Mouse (Mus musculus): ENCODE results near the gene Prnp. TPM values are rescaled to one million over a fixed set of nuclear protein-coding genes. Genes with fewer than 3 reads are reported as not detected.

The Prnp gene
- total RNA-seq, 2 experiments from 2014 or later = 127 to 135 TPM

- DNase-seq = peak in 1 of 2 experiments; percentile 0
Observed at GRCm38 (mm10) chr2:131948916-131949639, 39.4 kb downstream of the Prnp start.

- peak; percentile 32 to 79 for DNase-seq
Observed at GRCm38 (mm10) chr2:131949767-131950597, 40.3 kb downstream of the Prnp start.

DNA sequence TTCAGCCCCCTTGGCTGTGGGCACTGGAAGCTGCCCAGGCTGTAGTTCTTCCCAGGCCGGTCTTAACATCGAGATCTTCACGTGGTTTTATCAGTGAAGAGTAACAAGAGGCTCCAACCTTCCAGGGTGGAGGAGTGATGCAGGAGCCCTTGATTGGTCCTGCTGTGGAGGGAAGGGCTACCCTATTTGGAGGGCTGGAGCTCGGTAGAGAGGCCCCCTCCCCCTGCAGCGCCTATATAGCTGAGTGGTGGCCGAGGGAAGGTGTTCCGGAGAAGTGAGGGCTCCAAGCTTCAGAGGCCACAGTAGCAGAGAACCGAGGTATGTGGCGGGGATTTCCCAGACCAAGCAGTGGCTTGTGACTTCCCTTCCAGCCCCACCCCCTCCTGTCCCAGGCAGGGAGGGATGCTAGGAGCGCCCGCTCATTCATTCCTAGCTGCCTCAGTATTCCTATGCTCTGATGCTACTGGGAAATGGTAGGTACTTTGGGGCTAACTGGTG, 40.9 kb downstream of the Prnp start, which contains the start of gene Prnd:
Gene Prnd, plus strand, starts transcription at position 264 of the 498 bp plus-strand sequence.
- peak; percentile 6 to 23 for DNase-seq

DNA sequence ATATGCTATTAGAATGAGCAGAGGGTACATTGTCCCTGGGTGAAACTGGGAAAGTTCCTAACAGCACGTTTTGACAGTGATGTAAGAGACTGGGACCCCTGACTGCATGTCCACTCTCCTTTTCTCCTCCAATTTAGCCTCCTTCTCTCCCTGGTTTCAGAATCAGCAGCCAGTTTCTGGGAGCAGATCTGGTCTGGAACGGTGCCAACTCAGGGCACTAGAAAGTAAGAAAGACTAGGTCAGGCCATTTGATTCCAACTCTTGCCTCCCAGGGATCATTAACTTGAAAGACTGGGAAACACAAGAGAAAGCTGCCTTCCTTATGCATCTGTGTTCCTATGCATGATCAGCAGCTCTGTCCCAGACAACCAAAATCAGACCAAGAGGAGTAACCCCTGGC, 42.7 kb downstream of the Prnp start:
- peak in 1 of 2 experiments; percentile 10 for DNase-seq

- peak; percentile 14 to 20 for DNase-seq
Observed at GRCm38 (mm10) chr2:131952961-131953538, 43.3 kb downstream of the Prnp start.

DNA sequence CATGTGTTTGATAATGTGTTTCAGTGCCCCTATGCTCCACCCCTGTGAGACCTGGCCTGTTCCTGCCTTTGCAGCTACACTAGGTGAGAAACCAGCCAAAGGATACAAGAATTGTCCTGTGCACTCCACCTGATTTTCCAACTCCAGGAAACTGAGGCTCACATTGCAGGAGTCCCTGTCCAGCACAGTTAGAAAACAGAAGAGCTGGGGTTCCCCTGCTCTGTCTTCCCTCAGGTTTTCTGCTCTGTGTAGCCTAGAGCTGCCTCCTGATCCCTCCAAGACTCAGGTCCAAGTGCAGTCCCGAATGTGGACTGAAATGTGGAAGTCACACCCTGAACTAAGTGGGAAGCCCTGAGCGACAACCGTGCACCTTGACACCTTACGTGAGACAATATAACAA, 44.0 kb downstream of the Prnp start:
- DNase-seq = peak in 1 of 2 experiments; percentile 4

DNA sequence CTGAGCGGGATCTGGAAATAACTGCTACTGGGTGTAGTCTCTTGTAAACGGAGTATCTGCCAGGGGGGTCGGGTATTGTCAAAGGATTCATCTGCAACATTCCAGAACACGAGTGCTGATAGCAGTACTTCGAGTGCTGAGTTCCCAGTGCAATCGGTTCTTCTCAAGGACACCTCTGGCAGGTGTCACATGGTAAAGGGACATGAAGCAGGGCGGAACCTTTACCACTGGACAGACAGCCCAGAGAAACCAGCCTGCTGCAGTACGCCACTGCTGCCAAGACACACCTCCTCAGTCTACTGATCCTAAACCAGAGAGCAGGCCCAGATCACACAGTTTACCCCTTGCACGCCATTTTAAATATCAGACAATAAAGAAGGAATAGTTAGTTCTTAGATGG, 45.1 kb downstream of the Prnp start:
- DNase-seq = peak; percentile 62 to 76

DNA sequence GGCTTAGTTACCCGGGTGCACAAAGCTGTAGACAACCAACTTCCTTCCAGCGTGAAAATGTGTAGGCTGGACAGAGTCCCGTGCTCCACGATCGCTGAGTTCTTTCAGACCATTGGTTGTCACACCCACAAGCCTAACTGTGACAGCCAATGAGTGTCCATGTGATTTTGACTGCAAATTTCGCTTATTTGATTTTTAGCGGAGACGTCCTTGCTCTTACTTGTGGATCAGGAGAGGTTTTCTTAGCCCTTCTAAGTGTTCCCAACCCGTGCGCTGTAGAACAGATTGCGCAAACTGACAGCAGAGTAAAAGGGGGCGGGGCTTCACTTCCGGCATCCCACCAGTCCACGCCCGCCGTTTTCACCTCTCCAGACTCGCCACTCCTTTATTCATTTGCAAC, 45.5 kb downstream of the Prnp start:
- peak; percentile 54 to 58 for DNase-seq

DNA sequence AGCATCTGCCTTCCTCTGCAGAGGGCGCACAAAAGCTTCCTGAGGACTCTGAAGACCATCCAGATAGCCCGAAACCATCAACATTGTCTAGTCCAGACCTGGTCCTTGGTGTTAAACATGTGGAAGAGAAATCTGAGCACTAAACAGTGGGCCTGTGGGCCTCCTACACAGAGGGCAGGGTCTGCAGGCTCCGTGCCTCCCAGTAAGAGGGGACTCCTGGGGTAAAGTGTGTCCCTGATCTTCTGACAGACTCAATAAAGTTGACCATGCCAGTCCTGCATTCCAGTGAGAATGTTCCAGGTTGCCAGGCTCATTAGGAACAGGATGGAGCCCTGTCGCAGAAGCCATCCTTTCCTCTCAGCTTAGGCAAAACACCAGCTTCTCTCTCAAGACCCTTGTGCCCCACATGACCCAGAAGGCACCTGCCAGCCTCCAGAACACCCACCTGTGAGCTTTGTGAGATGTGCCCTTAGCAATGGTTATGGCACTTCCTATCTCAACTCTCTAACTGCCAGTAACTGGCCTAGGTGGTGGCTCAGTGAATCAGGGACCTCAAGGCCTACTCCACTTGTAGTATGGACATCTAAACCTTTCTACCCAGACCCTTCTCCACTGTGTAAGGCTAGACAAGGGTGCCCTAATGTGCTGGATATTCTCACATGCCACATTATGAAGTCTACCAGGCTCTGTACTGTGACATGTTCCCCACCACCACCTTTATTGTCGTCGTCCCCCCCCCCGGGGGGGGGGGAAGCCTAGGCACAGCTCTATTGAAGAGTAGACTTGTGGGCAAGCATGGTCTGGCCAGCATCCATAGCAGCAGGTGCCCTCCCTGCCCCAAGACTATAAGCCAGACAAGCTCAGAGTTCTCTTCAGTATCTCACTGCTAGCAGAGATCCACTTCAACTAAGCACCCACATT, 46.9 kb downstream of the Prnp start:
- DNase-seq = peak in 1 of 2 experiments; percentile 1

GRCm38 (mm10) chr2:131957731-131958222, 48.0 kb downstream of the Prnp start:
- peak in 1 of 2 experiments; percentile 77 for DNase-seq

- no peak for DNase-seq
Observed at GRCm38 (mm10) chr2:131961671-131962070, 51.9 kb downstream of the Prnp start.

GRCm38 (mm10) chr2:131970597-131970996, 60.9 kb downstream of the Prnp start:
- no peak for DNase-seq

GRCm38 (mm10) chr2:131971098-131971497, 61.4 kb downstream of the Prnp start:
- DNase-seq = no peak

DNA sequence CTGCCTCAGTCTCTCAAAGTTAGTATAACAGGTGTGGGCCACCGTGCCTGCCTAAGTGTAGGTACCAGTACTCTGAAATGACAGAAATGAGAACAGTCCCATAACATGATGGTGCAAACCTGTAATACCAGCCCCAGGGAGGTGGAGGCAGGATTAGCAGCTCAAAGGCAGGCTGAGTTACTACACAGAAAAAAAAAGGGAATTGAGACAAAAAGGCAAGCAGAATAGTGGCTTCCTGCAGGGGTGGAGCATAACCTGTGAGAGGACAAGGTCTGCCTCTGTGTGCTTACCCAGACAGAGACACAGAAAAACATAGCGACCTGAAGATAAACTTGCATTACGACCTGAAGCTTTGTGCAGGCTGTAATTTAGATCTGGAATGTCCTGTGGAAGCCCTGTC, 66.9 kb downstream of the Prnp start:
- no peak for DNase-seq

- peak; percentile 15 to 64 for DNase-seq
Observed at GRCm38 (mm10) chr2:131980866-131981265, 71.1 kb downstream of the Prnp start.

- DNase-seq = peak; percentile 72 to 77
Observed at GRCm38 (mm10) chr2:131982546-131983196, 72.9 kb downstream of the Prnp start.

DNA sequence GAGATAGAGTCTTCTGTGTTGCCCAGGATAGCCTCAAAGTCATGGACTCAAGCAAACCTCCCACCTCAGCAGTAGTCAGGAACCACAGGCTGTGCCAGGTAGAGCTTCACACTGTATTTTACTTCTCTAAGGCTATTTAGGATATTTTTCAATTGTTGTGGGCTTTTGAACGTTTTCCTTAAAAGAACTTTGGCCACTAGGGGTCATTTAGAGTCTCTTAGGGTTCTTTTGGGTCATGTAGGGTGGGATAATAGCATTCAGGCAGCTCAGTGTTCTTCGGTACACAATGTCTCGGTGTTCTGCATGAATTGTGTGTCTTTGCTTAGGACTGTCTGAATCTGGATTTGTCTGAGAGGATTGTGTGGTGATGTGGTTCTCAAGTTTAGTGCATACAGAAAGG, 78.2 kb downstream of the Prnp start:
- peak in 1 of 2 experiments; percentile 19 for DNase-seq
